Mouse (Mus musculus) midbrain, postnatal 0 days (tissue): ENCODE measurements at regions not wholly inside any gene's neighbourhood (a gene's known extent, or its start where the extent isn't known, plus 50 kb on each side); places are given as distances from the start of the nearest gene placed in this dataset.

Source experiments
- ATAC-seq: fragments of 200-750 bp; cut with Nextera tagmentation; 2 replicates; pipeline ENCODE4 v1.8.0; 2017; ENCODE audit warnings: moderate number of reproducible peaks, mild to moderate bottlenecking, moderate TSS enrichment, moderate library complexity; ENCODE audit not compliant: low FRiP score
- DNase-seq: peaks from one replicate; pipeline ENCODE4 v3.0.0-alpha.2; 2015; ENCODE audit warnings: low spot score
- H3K27ac ChIP-seq: fragments of 300-500 bp; sonication (generic); 2 replicates; pipeline ENCODE4 v1.5.1; 2014; ENCODE audit warnings: low read depth, mild to moderate bottlenecking, low read length, mixed read lengths
- H3K27me3 ChIP-seq: fragments of 300-500 bp; sonication (generic); 2 replicates; pipeline ENCODE4 v1.6.1; 2014; ENCODE audit warnings: low read length, control low read depth, mixed read lengths; ENCODE audit not compliant: insufficient read depth
- H3K36me3 ChIP-seq: fragments of 300-500 bp; sonication (generic); 2 replicates; pipeline ENCODE4 v1.6.1; 2014; ENCODE audit warnings: low read length, control low read depth, mixed read lengths; ENCODE audit not compliant: insufficient read depth
- H3K4me1 ChIP-seq: fragments of 300-500 bp; sonication (generic); 2 replicates; pipeline ENCODE4 v1.6.1; 2014; ENCODE audit warnings: mild to moderate bottlenecking, control low read depth, antibody characterized with exemption, low read length, mixed read lengths; ENCODE audit not compliant: insufficient read depth
- H3K4me2 ChIP-seq: fragments of 300-500 bp; sonication (generic); 2 replicates; pipeline ENCODE4 v1.6.1; 2014; ENCODE audit warnings: low read depth, mild to moderate bottlenecking, low read length, mixed read lengths; ENCODE audit not compliant: poor library complexity, severe bottlenecking
- H3K4me3 ChIP-seq: fragments of 300-500 bp; sonication (generic); 2 replicates; pipeline ENCODE4 v1.5.1; 2014; ENCODE audit warnings: low read depth, mild to moderate bottlenecking, low read length, moderate library complexity
- H3K9ac ChIP-seq: fragments of 300-500 bp; sonication (generic); replicated peaks from 2 replicates; pipeline ENCODE4 v1.6.1; 2014; ENCODE audit warnings: mild to moderate bottlenecking, low read length, moderate library complexity, mixed read lengths; ENCODE audit not compliant: poor library complexity, severe bottlenecking
- H3K9me3 ChIP-seq: fragments of 300-500 bp; sonication (generic); 2 replicates; pipeline ENCODE4 v1.6.1; 2016; ENCODE audit warnings: low read length, control low read depth
- CTCF ChIP-seq: IDR thresholded peaks from 2 replicates; pipeline ENCODE4 v1.5.1; 2016; ENCODE audit warnings: antibody characterized with exemption, mild to moderate bottlenecking
- WGBS: fragments of 180-500 bp; shearing (Covaris S2); extraction: QIAGEN DNeasy Blood & Tissue Kit; methylation state at CpG from one replicate; pipeline ENCODE4 v1.1.7; 2014; 5-methylcytosine and 5-hydroxymethylcytosine counted together

GRCm38 (mm10) chr2:74306301-74306700 is 272.9 kb downstream of the Lnpk start:
- 87% methylated on average over 9 of the region's 9 CpGs for WGBS
- Histone ChIP-seq H3K4me1 (no peaks in the 10 kb centered on the region), H3K27ac (no peak overlapping the region), H3K9ac (no peak overlapping the region), H3K36me3 (no peaks in the 10 kb centered on the region), H3K4me2 (no peak overlapping the region), H3K9me3 (no peaks in the 10 kb centered on the region), H3K4me3 (no peak overlapping the region), H3K27me3 (no peaks in the 10 kb centered on the region)
- ATAC-seq (no peak), DNase-seq (no peak)
- no peak for TF ChIP-seq CTCF

- ATAC-seq (no peak), DNase-seq (peak; percentile 9)
- no peaks in the 10 kb centered on the region for H3K4me1 ChIP-seq
- peak overlapping the region; percentile 32 for H3K4me3 ChIP-seq
- H3K9me3 ChIP-seq = no peaks in the 10 kb centered on the region
- H3K9ac ChIP-seq = no peak overlapping the region
- H3K27me3 ChIP-seq = no peaks in the 10 kb centered on the region
- peak; percentile 29; the same call in 1 of the 2 replicates for TF ChIP-seq CTCF
- H3K36me3 ChIP-seq = no peaks in the 10 kb centered on the region
- peak overlapping the region; percentile 56 for H3K4me2 ChIP-seq
- H3K27ac ChIP-seq = no peak overlapping the region
- WGBS = 6% methylated on average over 9 of the region's 9 CpGs
Observed at GRCm38 (mm10) chr2:74300885-74301451, 278.3 kb downstream of the Lnpk start.

- peak; percentile 92 for TF ChIP-seq CTCF
- H3K9ac ChIP-seq = no peak overlapping the region
- no peak overlapping the region for H3K27ac ChIP-seq
- H3K36me3 ChIP-seq = no peaks in the 10 kb centered on the region
- no peaks in the 10 kb centered on the region for H3K4me1 ChIP-seq
- peak overlapping the region; percentile 56 for H3K4me2 ChIP-seq
- DNase-seq (peak; percentile 94), ATAC-seq (peak; percentile 58; the same call in 1 of the 2 replicates)
- H3K4me3 ChIP-seq = peak overlapping the region; percentile 32
- H3K27me3 ChIP-seq = no peaks in the 10 kb centered on the region
- WGBS = 2% methylated on average over 11 of the region's 11 CpGs
- H3K9me3 ChIP-seq = no peaks in the 10 kb centered on the region
Observed at GRCm38 (mm10) chr2:74300366-74300791, 278.9 kb downstream of the Lnpk start.

GRCm38 (mm10) chr2:74292641-74293040 is 286.6 kb downstream of the Lnpk start:
- no peak overlapping the region for H3K27ac ChIP-seq
- no peaks in the 10 kb centered on the region for H3K4me1 ChIP-seq
- TF ChIP-seq CTCF = no peak
- 75% methylated on average over 7 of the region's 7 CpGs for WGBS
- ATAC-seq (no peak), DNase-seq (no peak)
- H3K4me3 ChIP-seq = no peak overlapping the region
- no peak overlapping the region for H3K9ac ChIP-seq
- no peaks in the 10 kb centered on the region for H3K36me3 ChIP-seq
- no peaks in the 10 kb centered on the region for H3K9me3 ChIP-seq
- H3K27me3 ChIP-seq = no peaks in the 10 kb centered on the region
- no peak overlapping the region for H3K4me2 ChIP-seq

- TF ChIP-seq CTCF = no peak
- H3K4me3 ChIP-seq = no peak overlapping the region
- no peak overlapping the region for H3K9ac ChIP-seq
- DNase-seq = peak; percentile 78
- no peaks in the 10 kb centered on the region for H3K27me3 ChIP-seq
- 70% methylated on average over 8 of the region's 8 CpGs for WGBS
- H3K27ac ChIP-seq = peak overlapping the region; percentile 38; the same call in 1 of the 2 replicates
- ATAC-seq = peak; percentile 74
- H3K4me1 ChIP-seq = no peaks in the 10 kb centered on the region
- H3K9me3 ChIP-seq = no peaks in the 10 kb centered on the region
- H3K36me3 ChIP-seq = no peaks in the 10 kb centered on the region
- H3K4me2 ChIP-seq = no peak overlapping the region
Observed at GRCm38 (mm10) chr2:74291416-74292396, 287.5 kb downstream of the Lnpk start.

- H3K27me3 ChIP-seq = no peaks in the 10 kb centered on the region
- no peak overlapping the region for H3K4me3 ChIP-seq
- no peaks in the 10 kb centered on the region for H3K36me3 ChIP-seq
- 94% methylated on average over 4 of the region's 4 CpGs for WGBS
- ATAC-seq (no peak), DNase-seq (no peak)
- no peak overlapping the region for H3K4me2 ChIP-seq
- H3K9ac ChIP-seq = no peak overlapping the region
- H3K27ac ChIP-seq = no peak overlapping the region
- no peak for TF ChIP-seq CTCF
- H3K4me1 ChIP-seq = no peaks in the 10 kb centered on the region
- no peaks in the 10 kb centered on the region for H3K9me3 ChIP-seq
Observed at GRCm38 (mm10) chr2:74285624-74286023, 293.6 kb downstream of the Lnpk start.
